Mouse (Mus musculus) right cerebral cortex, postnatal 36 days (tissue): ENCODE measurements at regions not wholly inside any gene's neighbourhood (a gene's known extent, or its start where the extent isn't known, plus 50 kb on each side); places are given as distances from the start of the nearest gene placed in this dataset.
"Not testable (repeated sequence)": the region's sequence is repeated elsewhere in the genome, so short reads cannot be mapped to it uniquely, and the experiment has no call there.

Source experiments
- DNase-seq, 2 experiments: peaks; one replicate each; pipeline ENCODE4 v3.0.0; 2022; ENCODE audit warnings: low spot score in 2 of 2, mixed read lengths in 1 of 2

- not testable (repeated sequence) for DNase-seq
Measured at GRCm38 (mm10) chr8:93443631-93444030, 64.1 kb upstream of the Ces1h start.

- DNase-seq = no peak
Measured at GRCm38 (mm10) chr8:93441936-93442335, 62.4 kb upstream of the Ces1h start.

- not testable (repeated sequence) for DNase-seq
Measured at GRCm38 (mm10) chr8:93436586-93436985, 57.1 kb upstream of the Ces1h start.

GRCm38 (mm10) chr8:93430637-93431036 is 51.1 kb upstream of the Ces1h start:
- peak; percentile 22 to 61 for DNase-seq
